Mouse (Mus musculus) A20 (cell line): Measurements from ENCODE around the gene Tcf20.

Source experiments
- DNase-seq: peaks from one replicate; pipeline ENCODE4 v3.0.0-alpha.2; 2011; ENCODE audit warnings: low read depth, low spot score

The Tcf20 gene

GRCm38 (mm10) chr15:82987732-82988112 lies at the start of gene Tcf20:
Gene Tcf20 (minus strand): TSS chr15:82987872.
- DNase-seq: peak; percentile 94

- no peak for DNase-seq
These were observed 49.3 kb upstream of the Tcf20 start for GRCm38 (mm10) chr15:83036900-83037519.

- DNase-seq: peak; percentile 79
These were observed 48.4 kb upstream of the Tcf20 start for GRCm38 (mm10) chr15:83036089-83036488.

- DNase-seq: no peak
These were observed 46.8 kb upstream of the Tcf20 start for GRCm38 (mm10) chr15:83034275-83034977.

- DNase-seq: no peak
These were observed 45.4 kb upstream of the Tcf20 start, which contains the start of gene Nfam1 for GRCm38 (mm10) chr15:83032981-83033541. Gene Nfam1 (minus strand): TSS chr15:83033306.

GRCm38 (mm10) chr15:83030884-83031283 lies 43.2 kb upstream of the Tcf20 start:
- DNase-seq: no peak

GRCm38 (mm10) chr15:83029725-83030718 lies 42.4 kb upstream of the Tcf20 start:
- DNase-seq: no peak

- no peak for DNase-seq
These were observed 38.5 kb upstream of the Tcf20 start for GRCm38 (mm10) chr15:83026129-83026528.

GRCm38 (mm10) chr15:83025041-83025760 lies 37.5 kb upstream of the Tcf20 start:
- DNase-seq: no peak

- DNase-seq: no peak
These were observed 35.3 kb upstream of the Tcf20 start for GRCm38 (mm10) chr15:83022947-83023346.

GRCm38 (mm10) chr15:83010990-83011664 lies 23.5 kb upstream of the Tcf20 start:
- peak; percentile 63 for DNase-seq

- DNase-seq: no peak
These were observed 22.8 kb upstream of the Tcf20 start for GRCm38 (mm10) chr15:83010423-83010822.

- DNase-seq: no peak
These were observed 21.9 kb upstream of the Tcf20 start for GRCm38 (mm10) chr15:83009532-83009931.

- peak; percentile 90 for DNase-seq
These were observed 21.2 kb upstream of the Tcf20 start for GRCm38 (mm10) chr15:83008761-83009423.

GRCm38 (mm10) chr15:83007346-83007920 lies 19.8 kb upstream of the Tcf20 start:
- no peak for DNase-seq

- peak; percentile 33 for DNase-seq
These were observed 15.2 kb upstream of the Tcf20 start for GRCm38 (mm10) chr15:83002665-83003548.

- peak; percentile 90 for DNase-seq
These were observed 11.1 kb upstream of the Tcf20 start for GRCm38 (mm10) chr15:82998811-82999221.

GRCm38 (mm10) chr15:82996431-82996830 lies 8.8 kb upstream of the Tcf20 start:
- DNase-seq: no peak
